Mouse (Mus musculus) kidney, embryonic 14.5 days (tissue): ENCODE data around the gene Klk1. TPM values are rescaled to one million over a fixed set of nuclear protein-coding genes. Genes with fewer than 3 reads are reported as not detected.
"Not testable (repeated sequence)": the region's sequence is repeated elsewhere in the genome, so short reads cannot be mapped to it uniquely, and the experiment has no call there.

Source experiments
- ATAC-seq: fragments of 200-750 bp; cut with Nextera tagmentation; 2 replicates; pipeline ENCODE4 v1.8.0; 2017; ENCODE audit warnings: moderate number of reproducible peaks, mild to moderate bottlenecking, moderate TSS enrichment, moderate library complexity; ENCODE audit not compliant: low FRiP score, low TSS enrichment
- H3K27ac ChIP-seq: fragments of 300-500 bp; sonication (generic); 2 replicates; pipeline ENCODE4 v1.5.1; 2014; ENCODE audit warnings: low read depth, mild to moderate bottlenecking, low read length, moderate library complexity, mixed read lengths
- H3K27me3 ChIP-seq: fragments of 300-500 bp; sonication (generic); 2 replicates; pipeline ENCODE4 v1.6.1; 2014; ENCODE audit warnings: mild to moderate bottlenecking, low read length; ENCODE audit not compliant: control insufficient read depth, insufficient read depth
- H3K36me3 ChIP-seq: fragments of 300-500 bp; sonication (generic); 2 replicates; pipeline ENCODE4 v1.6.1; 2014; ENCODE audit warnings: low read length, mixed read lengths; ENCODE audit not compliant: control insufficient read depth, insufficient read depth
- H3K4me1 ChIP-seq: fragments of 300-500 bp; sonication (generic); 2 replicates; pipeline ENCODE4 v1.6.1; 2014; ENCODE audit warnings: low read length, mixed read lengths; ENCODE audit not compliant: control insufficient read depth, insufficient read depth
- H3K4me2 ChIP-seq: fragments of 300-500 bp; sonication (generic); replicated peaks from 2 replicates; pipeline ENCODE4 v1.6.1; 2014; ENCODE audit warnings: low read depth, mild to moderate bottlenecking, low read length
- H3K4me3 ChIP-seq: fragments of 300-500 bp; sonication (generic); 2 replicates; pipeline ENCODE4 v1.5.1; 2014; ENCODE audit warnings: mild to moderate bottlenecking, low read length
- H3K9ac ChIP-seq: fragments of 300-500 bp; sonication (generic); 2 replicates; pipeline ENCODE4 v1.6.1; 2014; ENCODE audit warnings: low read depth, mild to moderate bottlenecking, low read length, moderate library complexity
- H3K9me3 ChIP-seq: fragments of 300-500 bp; sonication (generic); 2 replicates; pipeline ENCODE4 v1.6.1; 2016; ENCODE audit warnings: low read length; ENCODE audit not compliant: control insufficient read depth
- WGBS: fragments of 180-500 bp; shearing (Covaris S2); extraction: QIAGEN DNeasy Blood & Tissue Kit; methylation state at CpG from one replicate; pipeline ENCODE4 v1.1.7; 2014; 5-methylcytosine and 5-hydroxymethylcytosine counted together
- polyA plus RNA-seq: library from polyadenylated mRNA; unstranded; fragments of >200 nt; fragmentation: Nextera tagmentation; extraction: Ambion mirVana; gene quantifications from 2 replicates; pipeline ENCODE4 v1.2.1, GENCODE M21; 2014

Gene Klk1
- 0.70 and 2.1 TPM in 2 replicates for polyA plus RNA-seq

DNA sequence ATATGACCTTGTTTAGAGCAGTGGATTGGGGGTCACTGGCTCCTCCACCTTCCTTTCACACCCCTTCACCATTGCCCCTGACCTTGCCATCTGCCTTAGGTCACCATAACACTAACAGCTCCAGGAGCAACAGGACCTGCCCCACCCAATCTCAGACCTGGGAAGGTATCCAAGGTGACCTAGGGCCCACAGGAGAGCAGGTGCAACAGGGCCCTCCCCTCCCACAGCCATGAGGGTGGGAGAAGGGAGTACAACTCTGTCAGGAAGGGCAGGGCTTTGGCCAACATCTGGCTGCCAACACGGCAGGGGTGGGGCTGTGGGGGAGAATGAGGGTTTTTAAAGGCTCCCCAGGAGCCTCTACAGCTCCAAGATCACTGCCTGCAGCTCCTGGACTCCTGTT lies at the start of gene Klk1:
Klk1 (plus strand) TSS at position 285 of the 400 bp plus-strand sequence.
- Histone ChIP-seq H3K4me2 (no peak within 1 kb of the TSS), H3K36me3 (no peaks in the 10 kb centered on the region), H3K4me1 (no peaks in the 10 kb centered on the region), H3K27ac (no peak within 1 kb of the TSS), H3K4me3 (no peak within 1 kb of the TSS), H3K27me3 (no peaks in the 10 kb centered on the region), H3K9me3 (no peaks in the 10 kb centered on the region), H3K9ac (no peak within 1 kb of the TSS)
- WGBS: 47% methylated on average over 1 of the region's 1 CpGs
- no peak for ATAC-seq

DNA sequence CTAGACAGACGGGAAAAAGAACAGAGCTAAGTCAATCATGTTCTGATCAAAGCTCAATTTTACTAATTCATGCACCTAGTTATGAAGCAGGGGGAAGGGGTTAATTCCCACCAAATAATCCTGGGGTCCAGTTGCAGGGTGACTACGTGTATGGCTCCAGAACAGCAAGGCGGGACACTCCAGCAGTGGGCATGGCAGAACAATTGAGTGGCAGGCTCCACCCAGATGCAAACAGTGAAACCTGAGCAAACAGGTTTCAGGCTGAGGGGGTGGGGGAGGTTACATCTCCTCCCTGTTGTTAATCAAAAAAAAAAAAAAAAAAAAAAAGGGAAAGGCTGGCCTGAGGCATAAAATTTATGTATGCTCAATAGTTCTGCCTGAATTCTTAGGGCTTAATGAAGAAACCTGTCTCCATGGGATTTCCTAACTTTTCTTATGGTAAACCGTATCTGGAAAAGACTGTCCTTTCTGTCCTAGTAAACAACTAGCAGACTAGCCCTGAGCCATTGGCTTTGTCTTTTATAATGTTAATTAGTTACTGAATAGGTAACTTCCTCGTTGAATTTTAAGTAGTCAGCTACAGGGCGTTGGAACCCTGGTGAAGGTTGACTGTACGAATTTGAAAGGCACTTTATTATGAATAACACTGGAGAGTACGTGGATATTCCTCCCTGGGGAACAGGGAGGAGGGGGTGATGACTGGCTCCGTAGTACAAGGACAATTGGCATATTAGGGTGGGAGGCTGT lies 45.7 kb upstream of the Klk1 start:
- ATAC-seq: no peak
- no peaks in the 10 kb centered on the region for H3K36me3 ChIP-seq
- WGBS: 54% methylated on average over 9 of the region's 9 CpGs
- no peaks in the 10 kb centered on the region for H3K9me3 ChIP-seq
- H3K4me3 ChIP-seq: no peak overlapping the region
- H3K9ac ChIP-seq: no peak overlapping the region
- no peak overlapping the region for H3K4me2 ChIP-seq
- no peak overlapping the region for H3K27ac ChIP-seq
- H3K27me3 ChIP-seq: no peaks in the 10 kb centered on the region
- no peaks in the 10 kb centered on the region for H3K4me1 ChIP-seq

DNA sequence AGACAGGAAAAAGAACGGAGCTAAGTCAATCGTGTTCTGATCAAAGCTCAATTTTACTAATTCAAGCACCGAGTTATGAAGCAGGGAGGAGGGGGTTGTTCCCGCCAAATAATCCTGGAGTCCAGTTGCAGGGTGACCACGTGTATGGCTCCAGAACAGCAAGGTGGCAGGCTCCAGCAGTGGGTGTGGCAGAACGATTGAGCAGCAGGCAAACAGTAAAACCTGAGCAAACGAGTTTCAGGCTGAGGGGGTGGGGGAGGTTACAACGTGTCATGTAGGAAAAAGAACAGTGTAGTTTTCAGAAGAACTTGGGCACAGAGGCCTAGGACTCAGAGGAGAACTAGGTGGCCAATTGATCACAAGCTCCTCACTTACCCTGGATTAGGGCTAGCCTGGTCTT lies 38.6 kb upstream of the Klk1 start:
- not testable (repeated sequence) for H3K27ac ChIP-seq, H3K9me3 ChIP-seq, H3K27me3 ChIP-seq, H3K9ac ChIP-seq, H3K4me3 ChIP-seq, H3K4me1 ChIP-seq, ATAC-seq, H3K36me3 ChIP-seq, H3K4me2 ChIP-seq
- WGBS: 56% methylated on average over 8 of the region's 8 CpGs

DNA sequence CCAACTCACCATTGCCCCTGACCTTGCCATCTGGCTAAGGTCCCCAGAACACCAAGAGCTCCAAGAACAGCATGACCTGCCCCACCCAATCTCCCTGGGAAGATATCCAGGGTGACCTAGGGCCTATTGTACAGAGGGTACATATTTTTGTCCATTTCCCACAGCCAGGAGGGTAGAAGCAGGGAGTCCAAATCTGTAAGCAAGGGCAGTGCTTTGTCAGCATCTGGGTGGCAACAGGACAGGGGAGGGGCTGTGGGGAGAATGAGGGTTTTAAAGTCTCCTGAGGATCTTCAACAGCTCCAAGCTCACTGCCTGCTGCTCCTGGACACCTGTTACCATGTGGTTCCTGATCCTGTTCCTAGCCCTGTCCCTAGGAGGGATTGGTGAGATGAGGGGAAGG lies 37.2 kb upstream of the Klk1 start, which contains the start of gene Klk1b24:
Klk1b24 (plus strand) TSS at position 301 of the 400 bp plus-strand sequence.
- not testable (repeated sequence) for H3K36me3 ChIP-seq, H3K27ac ChIP-seq, H3K4me2 ChIP-seq, H3K27me3 ChIP-seq, H3K9ac ChIP-seq, ATAC-seq, H3K4me3 ChIP-seq, H3K4me1 ChIP-seq, H3K9me3 ChIP-seq

DNA sequence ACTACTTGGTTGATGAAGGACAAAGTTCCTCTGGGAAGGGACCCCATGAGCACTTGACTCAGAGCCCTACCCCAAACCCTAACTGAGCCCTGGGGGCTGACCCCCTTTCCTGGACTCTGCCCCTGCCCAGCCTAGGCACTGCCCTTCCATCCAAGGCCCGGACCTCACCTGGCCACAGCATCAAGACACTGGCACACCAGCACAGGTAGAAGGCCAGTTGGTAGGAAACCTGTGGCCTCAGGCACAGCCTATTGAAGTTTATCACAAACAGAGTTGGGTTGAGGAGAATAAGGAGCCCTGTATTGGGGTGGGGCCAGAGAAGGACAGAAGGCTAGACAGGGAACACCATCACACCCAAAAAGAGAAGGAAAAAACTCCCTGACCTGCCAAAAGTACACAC lies 31.7 kb upstream of the Klk1 start:
- H3K4me1 ChIP-seq, H3K27me3 ChIP-seq, H3K36me3 ChIP-seq, H3K9ac ChIP-seq, H3K9me3 ChIP-seq, ATAC-seq, H3K27ac ChIP-seq, H3K4me2 ChIP-seq, H3K4me3 ChIP-seq: not testable (repeated sequence)
- 83% methylated on average over 1 of the region's 1 CpGs for WGBS

DNA sequence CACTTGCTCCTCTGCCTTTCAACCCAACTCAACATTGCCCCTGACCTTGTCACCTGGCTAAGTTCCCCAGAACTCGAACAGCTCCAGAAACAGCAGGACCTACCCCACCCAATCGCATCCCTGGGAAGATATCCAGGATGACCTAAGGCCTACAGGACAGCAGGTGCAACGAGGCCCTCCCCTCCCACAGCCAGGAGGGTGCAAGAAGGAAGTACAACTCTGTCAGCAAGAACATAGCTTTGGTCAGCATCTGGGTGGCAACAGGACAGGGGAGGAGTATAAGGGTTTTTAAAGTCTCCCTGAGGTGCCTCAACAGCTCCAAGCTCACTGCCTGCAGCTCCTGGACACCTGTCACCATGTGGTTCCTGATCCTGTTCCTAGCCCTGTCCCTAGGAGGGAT lies 27.3 kb upstream of the Klk1 start, which contains the start of gene Klk1b3:
Klk1b3 (plus strand) TSS at position 301 of the 400 bp plus-strand sequence.
- Histone ChIP-seq H3K36me3 (no peaks in the 10 kb centered on the region), H3K9ac (no peak within 1 kb of the TSS), H3K4me1 (no peaks in the 10 kb centered on the region), H3K27me3 (no peaks in the 10 kb centered on the region), H3K4me2 (no peak within 1 kb of the TSS), H3K27ac (no peak within 1 kb of the TSS), H3K9me3 (no peaks in the 10 kb centered on the region), H3K4me3 (no peak within 1 kb of the TSS)
- 65% methylated on average over 3 of the region's 3 CpGs for WGBS
- ATAC-seq: no peak

DNA sequence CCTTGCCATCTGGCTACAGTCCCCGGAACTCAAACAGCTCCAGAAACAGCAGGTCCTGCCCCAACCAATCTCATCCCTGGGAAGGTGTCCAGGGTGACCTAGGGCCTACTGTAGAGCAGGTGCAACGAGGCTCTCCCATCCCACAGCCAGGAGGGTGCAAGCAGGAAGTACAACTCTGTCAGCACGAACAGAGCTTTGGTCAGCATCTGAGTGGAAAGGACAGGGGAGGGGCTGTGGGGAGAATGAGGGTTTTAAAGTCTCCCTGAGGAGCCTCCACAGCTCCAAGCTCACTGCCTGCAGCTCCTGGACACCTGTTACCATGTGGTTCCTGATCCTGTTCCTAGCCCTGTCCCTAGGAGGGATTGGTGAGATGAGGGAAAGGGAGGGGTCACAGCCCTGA lies 18.0 kb upstream of the Klk1 start, which contains the start of gene Klk1b4:
Klk1b4 (plus strand) TSS at position 301 of the 400 bp plus-strand sequence.
- H3K27me3 ChIP-seq: not testable (repeated sequence)

DNA sequence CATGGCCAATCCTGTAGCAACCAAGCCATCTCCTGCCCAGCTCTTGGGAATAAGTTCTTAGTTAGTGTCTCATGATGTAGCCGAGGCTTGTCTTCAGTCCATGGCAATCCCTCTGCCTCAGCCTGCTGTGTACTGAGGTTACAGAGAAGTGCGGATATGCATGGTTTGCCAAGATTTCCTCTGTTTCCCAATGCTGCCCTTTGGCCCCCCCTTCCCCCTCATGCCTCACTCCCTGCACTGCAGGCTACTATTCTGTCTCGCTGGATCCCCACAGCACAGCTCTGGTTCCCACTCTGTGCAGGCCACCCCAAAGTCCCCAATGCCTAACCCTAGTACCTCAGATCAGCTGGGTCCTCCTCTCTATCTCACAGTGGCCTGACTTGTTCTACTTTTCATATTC lies 16.9 kb upstream of the Klk1 start:
- no peak overlapping the region for H3K27ac ChIP-seq
- H3K4me1 ChIP-seq: no peaks in the 10 kb centered on the region
- H3K9me3 ChIP-seq: no peaks in the 10 kb centered on the region
- ATAC-seq: no peak
- no peak overlapping the region for H3K4me3 ChIP-seq
- no peaks in the 10 kb centered on the region for H3K36me3 ChIP-seq
- H3K27me3 ChIP-seq: no peaks in the 10 kb centered on the region
- no peak overlapping the region for H3K9ac ChIP-seq
- WGBS: 73% methylated on average over 3 of the region's 3 CpGs
- no peak overlapping the region for H3K4me2 ChIP-seq

More for the DNA sequence above, 18.0 kb upstream of the Klk1 start, which contains the start of gene Klk1b4:
- H3K36me3 ChIP-seq, ATAC-seq, H3K4me3 ChIP-seq, H3K4me2 ChIP-seq, H3K9me3 ChIP-seq, H3K4me1 ChIP-seq, H3K9ac ChIP-seq, H3K27ac ChIP-seq: not testable (repeated sequence)
- 35% methylated on average over 3 of the region's 3 CpGs for WGBS

DNA sequence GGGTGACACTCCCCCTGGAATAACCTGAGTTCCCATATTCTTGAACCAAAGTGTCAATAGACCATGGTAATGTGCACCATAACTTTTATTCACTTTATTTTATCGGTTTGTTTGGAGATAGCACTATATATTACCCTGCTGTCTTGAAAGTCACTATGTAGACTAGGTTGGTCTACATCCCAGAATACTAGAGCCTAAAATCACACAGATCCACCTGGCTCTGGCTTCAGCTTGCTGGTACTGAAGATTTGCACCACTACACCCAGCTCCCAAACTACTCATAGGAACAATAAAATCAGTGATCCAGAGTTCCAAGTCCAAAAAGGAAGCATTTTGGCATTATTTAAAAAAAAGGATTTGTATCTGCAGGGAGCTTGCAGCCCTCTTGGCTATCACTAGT lies 9.5 kb upstream of the Klk1 start, which contains the start of gene Klk1b5:
Klk1b5 (plus strand) TSS at position 301 of the 400 bp plus-strand sequence.
- H3K36me3 ChIP-seq: no peaks in the 10 kb centered on the region
- H3K4me3 ChIP-seq: no peak within 1 kb of the TSS
- no peak for ATAC-seq
- no peaks in the 10 kb centered on the region for H3K9me3 ChIP-seq
- H3K4me1 ChIP-seq: no peaks in the 10 kb centered on the region
- no peak within 1 kb of the TSS for H3K27ac ChIP-seq
- no peak within 1 kb of the TSS for H3K4me2 ChIP-seq
- H3K27me3 ChIP-seq: no peaks in the 10 kb centered on the region
- H3K9ac ChIP-seq: no peak within 1 kb of the TSS
- 88% methylated on average over 1 of the region's 1 CpGs for WGBS
